Mouse (Mus musculus) myocyte (in vitro differentiated cells): Measurements from ENCODE around the gene Lrfn3. TPM values are rescaled to one million over a fixed set of nuclear protein-coding genes. Genes with fewer than 3 reads are reported as not detected.

Experiments
- H3K27me3 ChIP-seq: one replicate; pipeline ENCODE4 v1.6.1; 2011; ENCODE audit not compliant: control insufficient read depth, insufficient read depth, insufficient read length
- H3K36me3 ChIP-seq: one replicate; pipeline ENCODE4 v1.6.1; 2011; ENCODE audit not compliant: control insufficient read depth, insufficient read depth
- H3K4me2 ChIP-seq: one replicate; pipeline ENCODE4 v1.6.1; 2011; ENCODE audit warnings: low read depth, control low read depth
- H3K4me3 ChIP-seq: one replicate; pipeline ENCODE4 v1.5.1; 2011; ENCODE audit warnings: mild to moderate bottlenecking, control low read depth, moderate library complexity
- H3K79me2 ChIP-seq: one replicate; pipeline ENCODE4 v1.6.1; 2011; ENCODE audit not compliant: control insufficient read depth, insufficient read depth
- H3ac ChIP-seq: one replicate; pipeline ENCODE4 v1.6.1; 2011; ENCODE audit not compliant: control insufficient read depth, insufficient read length
- CEBPB ChIP-seq: IDR thresholded peaks from 2 replicates; pipeline ENCODE4 v1.6.1; 2011; ENCODE audit warnings: mild to moderate bottlenecking, moderate library complexity; ENCODE audit not compliant: poor library complexity, insufficient read depth, severe bottlenecking
- E2F4 ChIP-seq: IDR thresholded peaks from one replicate; pipeline ENCODE4 v1.6.1; 2011; ENCODE audit warnings: mild to moderate bottlenecking, control low read depth, moderate library complexity; ENCODE audit not compliant: insufficient read depth
- MAX ChIP-seq: IDR thresholded peaks from one replicate; pipeline ENCODE4 v1.6.1; 2011; ENCODE audit warnings: low read depth, mild to moderate bottlenecking, control low read depth
- MYOD1 ChIP-seq, 3 experiments: IDR thresholded peaks; one replicate each; pipeline ENCODE4 v1.6.1; 2011; ENCODE audit warnings: control low read depth in 2 of 3, low read depth in 2 of 3, mild to moderate bottlenecking in 2 of 3, moderate library complexity in 1 of 3; ENCODE audit not compliant: insufficient read length in 2 of 3, control insufficient read depth in 1 of 3
- MYOG ChIP-seq, 3 experiments: IDR thresholded peaks; one replicate each; pipeline ENCODE4 v1.6.1; 2011; ENCODE audit warnings: control low read depth in 2 of 3, low read depth in 2 of 3, mild to moderate bottlenecking in 2 of 3; ENCODE audit not compliant: insufficient read length in 2 of 3, control insufficient read depth in 1 of 3, insufficient read depth in 1 of 3
- POLR2A ChIP-seq: IDR thresholded peaks from one replicate; pipeline ENCODE4 v1.6.1; 2011; ENCODE audit warnings: low read depth, mild to moderate bottlenecking, control low read depth, moderate library complexity; ENCODE audit not compliant: insufficient read length
- POLR2AphosphoS2 ChIP-seq: IDR thresholded peaks from one replicate; pipeline ENCODE4 v1.6.1; 2011; ENCODE audit warnings: low read depth, control low read depth; ENCODE audit not compliant: insufficient read length
- REST ChIP-seq: IDR thresholded peaks from one replicate; pipeline ENCODE4 v1.6.1; 2011; ENCODE audit warnings: mild to moderate bottlenecking, control low read depth, moderate library complexity; ENCODE audit not compliant: insufficient read depth, insufficient read length
- SRF ChIP-seq: IDR thresholded peaks from one replicate; pipeline ENCODE4 v1.6.1; 2011; ENCODE audit warnings: low read depth; ENCODE audit not compliant: control insufficient read depth, insufficient read length
- TCF12 ChIP-seq: IDR thresholded peaks from one replicate; pipeline ENCODE4 v1.6.1; 2011; ENCODE audit warnings: mild to moderate bottlenecking, control low read depth; ENCODE audit not compliant: poor library complexity, insufficient read depth, severe bottlenecking
- TCF3 ChIP-seq: IDR thresholded peaks from one replicate; pipeline ENCODE4 v1.6.1; 2011; ENCODE audit warnings: low read depth, control low read depth; ENCODE audit not compliant: insufficient read length
- USF1 ChIP-seq: IDR thresholded peaks from one replicate; pipeline ENCODE4 v1.6.1; 2011; ENCODE audit warnings: low read depth, mild to moderate bottlenecking, control low read depth, moderate library complexity
- polyA plus RNA-seq: library from polyadenylated mRNA; unstranded; fragments of >200 nt; fragmentation: generic; extraction: Trizol; gene quantifications from one replicate; pipeline ENCODE4 v1.2.1, GENCODE M21; 2012; ENCODE audit warnings: missing spikeins

The Lrfn3 gene
- polyA plus RNA-seq, 1 experiment, result 0.66 TPM

DNA sequence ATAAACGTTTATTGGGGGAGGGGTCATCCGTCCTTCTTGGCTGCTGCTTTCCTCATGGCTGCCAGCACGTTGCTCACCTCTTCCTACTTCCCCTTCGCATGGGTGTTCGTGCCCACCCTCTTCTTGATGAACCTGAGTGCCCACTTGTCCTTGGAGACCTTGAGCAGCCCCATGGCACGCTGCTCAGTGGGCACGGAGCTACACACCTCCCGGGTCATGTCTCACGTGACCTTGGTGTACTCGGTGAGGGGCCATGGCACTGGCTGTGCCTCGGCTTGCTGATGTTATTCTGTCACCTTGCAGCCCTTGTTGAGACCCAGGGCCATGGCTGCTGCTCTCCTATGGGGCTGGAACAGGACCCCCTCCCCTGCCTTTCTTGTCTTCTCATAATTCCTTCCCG is 52.4 kb downstream of the Lrfn3 start:
- no peaks in the 10 kb centered on the region for H3K79me2 ChIP-seq
- no peak overlapping the region for H3K4me2 ChIP-seq
- no peak overlapping the region for H3ac ChIP-seq
- TF ChIP-seq TCF3 (no peak), REST (no peak), POLR2A (no peak), MAX (no peak), MYOG (IDR thresholded peaks at IDR 0.05; ENCODE audit: control insufficient read depth in 1 of 3, insufficient read depth in 1 of 3, insufficient read length in 2 of 3, low read depth in 2 of 3) (no peak), POLR2AphosphoS2 (no peak), E2F4 (no peak), SRF (no peak), MYOD1 (IDR thresholded peaks at IDR 0.05; ENCODE audit: control insufficient read depth in 1 of 3, insufficient read length in 2 of 3, low read depth in 2 of 3) (no peak), TCF12 (no peak), CEBPB (no peak)
- H3K36me3 ChIP-seq, result no peaks in the 10 kb centered on the region
- no peaks in the 10 kb centered on the region for H3K27me3 ChIP-seq
- no peak overlapping the region for H3K4me3 ChIP-seq

DNA sequence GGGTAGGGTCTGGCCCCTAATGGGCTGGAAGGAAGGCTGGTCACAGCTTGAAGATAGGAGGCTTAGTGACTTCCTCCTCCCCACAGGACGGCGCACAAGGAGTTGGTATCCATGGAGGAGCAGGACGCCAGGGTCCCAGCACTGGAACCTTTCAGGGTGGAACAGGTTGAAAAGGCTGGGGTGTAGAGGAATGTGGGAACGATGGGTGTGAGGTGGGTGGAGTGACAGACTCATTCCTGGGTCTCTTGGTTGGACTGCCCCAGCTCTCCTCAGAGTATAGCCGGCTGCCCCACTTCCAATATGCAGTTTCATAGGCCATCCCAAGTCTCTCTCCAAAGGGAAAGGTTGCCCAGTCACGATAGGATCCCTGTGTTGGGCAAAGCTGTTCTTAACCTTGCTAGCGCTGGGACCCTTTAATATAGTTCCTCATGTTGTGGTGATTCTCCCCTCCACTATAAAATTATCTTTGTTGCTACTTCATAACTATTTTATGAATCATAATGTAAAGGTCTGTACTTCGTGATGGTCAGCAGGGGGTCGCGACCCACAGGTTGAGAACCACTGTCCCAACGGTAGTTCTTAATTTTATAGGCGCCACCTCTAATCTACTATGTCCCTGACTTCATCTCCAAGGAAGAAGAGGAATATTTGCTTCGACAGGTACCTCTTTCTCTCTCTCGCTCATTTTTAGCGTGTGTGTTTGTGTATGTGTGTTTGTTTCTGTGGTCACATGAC is 53.0 kb downstream of the Lrfn3 start:
- no peak overlapping the region for H3ac ChIP-seq
- H3K36me3 ChIP-seq, result no peaks in the 10 kb centered on the region
- H3K79me2 ChIP-seq, result no peaks in the 10 kb centered on the region
- H3K27me3 ChIP-seq, result no peaks in the 10 kb centered on the region
- TF ChIP-seq POLR2A (no peak), REST (no peak), SRF (no peak), MYOD1 (IDR thresholded peaks at IDR 0.05; ENCODE audit: control insufficient read depth in 1 of 3, insufficient read length in 2 of 3, low read depth in 2 of 3) (no peak), USF1 (no peak), POLR2AphosphoS2 (no peak), TCF3 (no peak), MAX (no peak), MYOG (IDR thresholded peaks at IDR 0.05; ENCODE audit: control insufficient read depth in 1 of 3, insufficient read depth in 1 of 3, insufficient read length in 2 of 3, low read depth in 2 of 3) (no peak)
- peak overlapping the region; percentile 83 for H3K4me2 ChIP-seq
- H3K4me3 ChIP-seq, result peak overlapping the region; percentile 59

DNA sequence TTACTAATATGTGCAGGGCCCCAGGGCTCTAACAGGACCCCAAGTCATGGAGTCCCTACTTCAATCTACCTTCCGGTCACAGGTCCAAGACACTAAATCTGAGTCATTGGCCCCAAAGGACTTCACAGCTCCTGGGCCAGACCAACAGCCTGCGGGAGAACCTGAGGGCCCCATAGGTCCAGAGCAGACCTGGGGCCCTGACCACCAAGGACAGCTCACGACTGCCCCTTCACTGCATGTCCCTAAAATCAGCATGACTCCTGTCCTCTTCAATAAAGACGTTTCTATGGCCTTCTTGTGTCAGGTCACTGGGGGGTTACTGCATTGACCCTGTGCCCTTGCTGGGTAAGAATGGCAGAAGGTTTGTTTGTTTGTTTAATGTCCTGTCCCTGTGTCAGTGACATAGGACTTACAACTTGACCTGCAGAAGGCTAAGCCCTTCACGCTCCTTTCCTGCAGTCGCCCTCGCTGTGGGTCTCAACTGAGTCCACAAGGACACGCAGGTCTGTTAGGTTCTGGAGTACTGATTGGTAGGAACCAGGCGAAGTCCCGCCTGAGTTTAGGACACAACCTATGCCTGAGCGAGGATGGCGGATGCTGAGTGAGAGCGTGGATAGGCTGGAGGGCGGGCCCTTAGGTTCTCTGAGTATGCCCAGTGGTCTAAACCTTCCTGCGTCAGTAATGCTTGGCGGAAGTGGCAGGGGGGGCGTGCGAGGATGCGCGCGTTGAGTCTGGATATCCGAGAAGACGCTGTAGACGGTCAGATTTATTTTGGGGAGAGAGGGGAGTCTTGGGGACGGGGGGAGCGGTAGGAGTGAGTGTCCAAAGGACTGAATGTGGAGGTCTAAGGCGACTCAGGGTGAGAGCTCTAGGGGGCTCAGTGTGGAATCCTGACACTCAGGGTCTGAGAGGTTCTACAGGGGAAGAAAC is 54.2 kb downstream of the Lrfn3 start, which contains the start of gene Alkbh6:
Alkbh6 (plus strand) TSS at position 642 of the 930 bp plus-strand sequence.
- no peaks in the 10 kb centered on the region for H3K36me3 ChIP-seq
- H3K79me2 ChIP-seq, result no peaks in the 10 kb centered on the region
- H3K4me2 ChIP-seq, result peak within 1 kb of the TSS; percentile 96
- peak within 1 kb of the TSS; percentile 59 for H3K4me3 ChIP-seq
- TF ChIP-seq POLR2A (peak; percentile 95), POLR2AphosphoS2 (peak; percentile 95), MYOD1 (IDR thresholded peaks at IDR 0.05; ENCODE audit: control insufficient read depth in 1 of 3, insufficient read length in 2 of 3, low read depth in 2 of 3) (no peak)
- no peaks in the 10 kb centered on the region for H3K27me3 ChIP-seq
- no peak within 1 kb of the TSS for H3ac ChIP-seq

DNA sequence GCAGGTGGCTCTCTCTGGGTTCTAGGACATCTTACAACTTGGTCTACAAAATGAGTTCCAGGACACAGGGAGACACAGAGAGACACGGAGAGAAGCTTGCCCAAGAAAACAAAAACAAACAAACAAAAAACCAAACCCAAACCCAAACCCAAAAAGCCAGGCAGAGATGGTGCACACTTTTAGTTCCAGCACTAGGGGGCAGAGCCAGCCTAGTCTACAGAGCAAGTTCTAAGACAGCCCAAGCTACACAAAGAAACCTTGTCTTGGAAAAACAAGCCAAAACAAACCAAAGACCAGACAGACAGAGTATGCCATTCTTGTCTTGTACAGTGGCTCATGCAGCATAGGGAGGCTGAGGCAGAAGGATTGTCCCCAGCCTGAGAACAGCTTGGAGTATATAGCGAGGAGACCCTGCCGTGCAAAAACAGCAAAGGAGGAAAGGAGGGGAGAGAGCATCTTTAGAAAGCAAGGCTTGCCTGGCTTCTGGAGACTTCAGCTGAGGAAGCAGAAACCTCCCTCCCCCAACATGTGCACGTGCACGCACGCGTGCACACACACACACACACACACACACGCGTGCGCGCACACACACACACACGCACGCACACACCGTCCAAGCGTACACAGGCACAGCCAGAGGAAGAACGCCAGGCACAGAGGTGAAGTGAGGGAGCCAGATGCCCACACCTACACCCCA is 56.3 kb downstream of the Lrfn3 start:
- no peak overlapping the region for H3K4me2 ChIP-seq
- no peaks in the 10 kb centered on the region for H3K79me2 ChIP-seq
- no peak overlapping the region for H3K4me3 ChIP-seq
- no peak for TF ChIP-seq E2F4
- no peak for TF ChIP-seq CEBPB
- no peak for TF ChIP-seq POLR2AphosphoS2
- TF ChIP-seq POLR2A, result no peak
- no peak for TF ChIP-seq MAX
- TF ChIP-seq USF1, result no peak
- TF ChIP-seq TCF3, result no peak
- TF ChIP-seq REST, result no peak
- TF ChIP-seq MYOG (IDR thresholded peaks at IDR 0.05; ENCODE audit: control insufficient read depth in 1 of 3, insufficient read depth in 1 of 3, insufficient read length in 2 of 3, low read depth in 2 of 3), result no peak
- TF ChIP-seq SRF, result no peak
- TF ChIP-seq TCF12, result no peak
- no peak for TF ChIP-seq MYOD1 (IDR thresholded peaks at IDR 0.05; ENCODE audit: control insufficient read depth in 1 of 3, insufficient read length in 2 of 3, low read depth in 2 of 3)
- H3K36me3 ChIP-seq, result no peaks in the 10 kb centered on the region
- no peaks in the 10 kb centered on the region for H3K27me3 ChIP-seq
- no peak overlapping the region for H3ac ChIP-seq

Other genes with a start within 250 kb of the Lrfn3 start
- 1.1 TPM for gene Zfp382, start 240.8 kb downstream of the Lrfn3 start, polyA plus RNA-seq
- 13.2 TPM for gene Zfp146, start 193.0 kb downstream of the Lrfn3 start, polyA plus RNA-seq
- gene Cox7a1, start 178.6 kb downstream of the Lrfn3 start, polyA plus RNA-seq, result 112 TPM
- gene Capns1, start 164.0 kb downstream of the Lrfn3 start, polyA plus RNA-seq, result 622 TPM
- gene Polr2i, start 130.8 kb downstream of the Lrfn3 start, polyA plus RNA-seq, result 174 TPM
- 147 TPM for gene Tbcb, start 130.5 kb downstream of the Lrfn3 start, polyA plus RNA-seq
- not detected for gene Ovol3, start 127.0 kb downstream of the Lrfn3 start, polyA plus RNA-seq
- gene Thap8, start 82.7 kb downstream of the Lrfn3 start, polyA plus RNA-seq, result 0.02 TPM
- 5.0 TPM for gene Wdr62, start 82.4 kb downstream of the Lrfn3 start, polyA plus RNA-seq
- gene Clip3, start 71.0 kb downstream of the Lrfn3 start, polyA plus RNA-seq, result 19.4 TPM
- gene Alkbh6, start 54.1 kb downstream of the Lrfn3 start, polyA plus RNA-seq, result 33.9 TPM
- 1.2 TPM for gene Syne4, start 48.0 kb downstream of the Lrfn3 start, polyA plus RNA-seq
- gene E130208F15Rik, start 41.0 kb downstream of the Lrfn3 start, polyA plus RNA-seq, result 4.0 TPM
- 13.6 TPM for gene Sdhaf1, start 38.9 kb downstream of the Lrfn3 start, polyA plus RNA-seq
- gene Tyrobp, start 51.0 kb upstream of the Lrfn3 start, polyA plus RNA-seq, result not detected
- not detected for gene Hcst, start 57.1 kb upstream of the Lrfn3 start, polyA plus RNA-seq
- gene Nfkbid, start 59.0 kb upstream of the Lrfn3 start, polyA plus RNA-seq, result 0.07 TPM
- gene Aplp1, start 82.8 kb upstream of the Lrfn3 start, polyA plus RNA-seq, result 0.26 TPM
- gene Kirrel2, start 94.9 kb upstream of the Lrfn3 start, polyA plus RNA-seq, result not detected
- gene Nphs1, start 95.5 kb upstream of the Lrfn3 start, polyA plus RNA-seq, result 0.43 TPM
- not detected for gene Prodh2, start 130.8 kb upstream of the Lrfn3 start, polyA plus RNA-seq
- gene Arhgap33, start 172.3 kb upstream of the Lrfn3 start, polyA plus RNA-seq, result 8.7 TPM
- gene Hspb6, start 189.4 kb upstream of the Lrfn3 start, polyA plus RNA-seq, result 27.8 TPM
- gene Proser3, start 189.5 kb upstream of the Lrfn3 start, polyA plus RNA-seq, result 3.8 TPM
- 55.3 TPM for gene Lin37, start 197.1 kb upstream of the Lrfn3 start, polyA plus RNA-seq
- 72.3 TPM for gene U2af1l4, start 200.5 kb upstream of the Lrfn3 start, polyA plus RNA-seq
- 1.0 TPM for gene Gm49396, start 200.6 kb upstream of the Lrfn3 start, polyA plus RNA-seq
- 169 TPM for gene Psenen, start 200.9 kb upstream of the Lrfn3 start, polyA plus RNA-seq
- 0.66 TPM for gene Igflr1, start 202.7 kb upstream of the Lrfn3 start, polyA plus RNA-seq
- gene Kmt2b, start 226.0 kb upstream of the Lrfn3 start, polyA plus RNA-seq, result 12.9 TPM
- gene Zbtb32, start 236.1 kb upstream of the Lrfn3 start, polyA plus RNA-seq, result 0.11 TPM